Mouse (Mus musculus): Measurements from ENCODE around the gene Serpina9. TPM values are rescaled to one million over a fixed set of nuclear protein-coding genes. Genes with fewer than 3 reads are reported as not detected.

Serpina9 gene
- total RNA-seq (2021) = 1 to 10 TPM in 1 of 2 experiments, under 1 TPM in 1; 0.60 to 8.6 TPM

GRCm38 (mm10) chr12:104013620-104014019 is at the start of gene Serpina9:
TSS of gene Serpina9 (minus strand) at chr12:104013755.
- peak in 1 of 2 experiments; percentile 37 for DNase-seq (ENCODE audit: low spot score in 2 of 2)
- intact Hi-C loops (cut with DNase I) = no loop called here

- DNase-seq (ENCODE audit: low spot score in 2 of 2) = no peak
- intact Hi-C loops (cut with DNase I) = no loop called here
Observed at GRCm38 (mm10) chr12:104061862-104062261, 48.3 kb upstream of the Serpina9 start.

- intact Hi-C loops (cut with DNase I) = no loop called here
- peak in 1 of 2 experiments; percentile 60 for DNase-seq (ENCODE audit: low spot score in 2 of 2)
Observed at GRCm38 (mm10) chr12:104060126-104060525, 46.6 kb upstream of the Serpina9 start.

- intact Hi-C loops (cut with DNase I) = no loop called here
- no peak for DNase-seq (ENCODE audit: low spot score in 2 of 2)
Observed at GRCm38 (mm10) chr12:104057531-104057930, 44.0 kb upstream of the Serpina9 start.

GRCm38 (mm10) chr12:104057050-104057449 is 43.5 kb upstream of the Serpina9 start:
- intact Hi-C loops (cut with DNase I) = no loop called here
- DNase-seq (ENCODE audit: low spot score in 2 of 2) = peak; percentile 54 to 86

GRCm38 (mm10) chr12:104055755-104056154 is 42.2 kb upstream of the Serpina9 start:
- no peak for DNase-seq (ENCODE audit: low spot score in 2 of 2)
- intact Hi-C loops (cut with DNase I) = no loop called here

- intact Hi-C loops (cut with DNase I) = no loop called here
- no peak for DNase-seq (ENCODE audit: low spot score in 2 of 2)
Observed at GRCm38 (mm10) chr12:104053995-104054394, 40.4 kb upstream of the Serpina9 start.

GRCm38 (mm10) chr12:104045713-104046112 is 32.2 kb upstream of the Serpina9 start:
- intact Hi-C loops (cut with DNase I) = no loop called here
- DNase-seq (ENCODE audit: low spot score in 2 of 2) = no peak

- DNase-seq (ENCODE audit: low spot score in 2 of 2) = no peak
- intact Hi-C loops (cut with DNase I) = no loop called here
Observed at GRCm38 (mm10) chr12:104044343-104044742, 30.8 kb upstream of the Serpina9 start, which contains the start of gene Serpina12. TSS of gene Serpina12 (minus strand) at chr12:104044443.

- intact Hi-C loops (cut with DNase I) = no loop called here
Observed at GRCm38 (mm10) chr12:104042753-104043152, 29.2 kb upstream of the Serpina9 start.

GRCm38 (mm10) chr12:104041401-104041800 is 27.8 kb upstream of the Serpina9 start:
- intact Hi-C loops (cut with DNase I) = no loop called here
- peak in 1 of 2 experiments; percentile 30 for DNase-seq (ENCODE audit: low spot score in 2 of 2)

More at GRCm38 (mm10) chr12:104042753-104043152, 29.2 kb upstream of the Serpina9 start:
- DNase-seq (ENCODE audit: low spot score in 2 of 2) = no peak

GRCm38 (mm10) chr12:104038181-104038580 is 24.6 kb upstream of the Serpina9 start:
- no peak for DNase-seq (ENCODE audit: low spot score in 2 of 2)

GRCm38 (mm10) chr12:104033752-104034151 is 20.2 kb upstream of the Serpina9 start:
- intact Hi-C loops (cut with DNase I) = no loop called here
- DNase-seq (ENCODE audit: low spot score in 2 of 2) = no peak

More at GRCm38 (mm10) chr12:104038181-104038580, 24.6 kb upstream of the Serpina9 start:
- intact Hi-C loops (cut with DNase I) = no loop called here

GRCm38 (mm10) chr12:104029986-104030385 is 16.4 kb upstream of the Serpina9 start:
- DNase-seq (ENCODE audit: low spot score in 2 of 2) = no peak
- intact Hi-C loops (cut with DNase I) = no loop called here

GRCm38 (mm10) chr12:104015280-104015679 is 1.7 kb upstream of the Serpina9 start:
- no peak for DNase-seq (ENCODE audit: low spot score in 2 of 2)
- intact Hi-C loops (cut with DNase I) = no loop called here

- no peak for DNase-seq (ENCODE audit: low spot score in 2 of 2)
- intact Hi-C loops (cut with DNase I) = no loop called here
Observed at GRCm38 (mm10) chr12:104004689-104005088, 8.9 kb downstream of the Serpina9 start.

GRCm38 (mm10) chr12:104003238-104003612 is 10.3 kb downstream of the Serpina9 start:
- intact Hi-C loops (cut with DNase I) = no loop called here
- DNase-seq (ENCODE audit: low spot score in 2 of 2) = no peak

- DNase-seq (ENCODE audit: low spot score in 2 of 2) = no peak
- intact Hi-C loops (cut with DNase I) = no loop called here
Observed at GRCm38 (mm10) chr12:104002569-104003237, 10.9 kb downstream of the Serpina9 start.

- DNase-seq (ENCODE audit: low spot score in 2 of 2) = no peak
- intact Hi-C loops (cut with DNase I) = no loop called here
Observed at GRCm38 (mm10) chr12:104000594-104000993, 13.0 kb downstream of the Serpina9 start.

- peak; percentile 45 to 51 for DNase-seq (ENCODE audit: low spot score in 2 of 2)
- intact Hi-C loops (cut with DNase I) = no loop called here
Observed at GRCm38 (mm10) chr12:103999611-104000010, 13.9 kb downstream of the Serpina9 start.

GRCm38 (mm10) chr12:103996513-103996912 is 17.0 kb downstream of the Serpina9 start:
- no peak for DNase-seq (ENCODE audit: low spot score in 2 of 2)
- intact Hi-C loops (cut with DNase I) = no loop called here
